36 mouse cellular contexts compared by ENCODE assay signal in genomic region chr17:36025197-36025596, GRCm38 (mm10). TPM values are rescaled to one million over a fixed set of nuclear protein-coding genes. Genes with fewer than 3 reads are reported as not detected.
DNase-seq lines count a peak whose midpoint lies in the region; ATAC-seq and TF ChIP-seq lines count a peak whose summit lies in the region.
"Had no signal": no experiment of that assay in that cellular context is flagged by ENCODE, and none has a peak within 500 bp of the region (broad histone marks: within the 10 kb centered on the region; RNA-seq: fewer than 3 reads in every experiment).

No protein-coding gene starts in this region.

- H3K36me3 ChIP-seq in heart, embryonic 11.5 days (ENCODE audit: control insufficient read depth, insufficient read depth, low read length): no peaks in the 10 kb centered on the region
- no peaks in the 10 kb centered on the region for H3K36me3 ChIP-seq in liver, embryonic 16.5 days (ENCODE audit: control insufficient read depth, insufficient read depth)
- H3K36me3 ChIP-seq in liver, postnatal 0 days (replicated peaks; ENCODE audit: insufficient read depth, low read length): no peaks in the 10 kb centered on the region
- no peaks in the 10 kb centered on the region for H3K36me3 ChIP-seq in forebrain, postnatal 0 days (ENCODE audit: insufficient read depth)
- H3K36me3 ChIP-seq: heart, embryonic 12.5 days; hindbrain, embryonic 15.5 days; neural tube, embryonic 12.5 days; stomach, embryonic 15.5 days had no signal

- no peak for TF ChIP-seq EP300 in liver, postnatal 0 days (IDR thresholded peaks at IDR 0.05; ENCODE audit: low read depth)

- H3K27ac ChIP-seq in heart, embryonic 11.5 days (ENCODE audit: low read depth, low read length): no peak overlapping the region
- 0 out of 2 replicates have a peak overlapping the region, but pooled peaks have one; percentile 5 for H3K27ac ChIP-seq in liver, embryonic 16.5 days (ENCODE audit: low read length)
- no peak overlapping the region for H3K27ac ChIP-seq in liver, postnatal 0 days (ENCODE audit: low read depth)
- H3K27ac ChIP-seq in forebrain, postnatal 0 days (ENCODE audit: low read depth, low read length): no peak overlapping the region
- H3K27ac ChIP-seq: hindbrain, embryonic 15.5 days; liver, embryonic 12.5 days; neural tube, embryonic 12.5 days had no signal

- H3K9ac ChIP-seq in heart, embryonic 11.5 days (ENCODE audit: low read depth, low read length): no peak overlapping the region
- no peak overlapping the region for H3K9ac ChIP-seq in liver, embryonic 16.5 days (ENCODE audit: low read depth, low read length)
- no peak overlapping the region for H3K9ac ChIP-seq in liver, postnatal 0 days (replicated peaks)
- no peak overlapping the region for H3K9ac ChIP-seq in forebrain, postnatal 0 days
- H3K9ac ChIP-seq: heart, embryonic 12.5 days; hindbrain, embryonic 15.5 days; liver, embryonic 12.5 days; neural tube, embryonic 12.5 days; stomach, embryonic 15.5 days had no signal

- no peaks in the 10 kb centered on the region for H3K27me3 ChIP-seq in heart, embryonic 11.5 days (ENCODE audit: control insufficient read depth, insufficient read depth, low read length)
- no peaks in the 10 kb centered on the region for H3K27me3 ChIP-seq in liver, embryonic 16.5 days (ENCODE audit: control insufficient read depth, insufficient read depth, low read depth, low read length)
- H3K27me3 ChIP-seq in liver, postnatal 0 days (ENCODE audit: insufficient read depth, low read length): no peaks in the 10 kb centered on the region
- H3K27me3 ChIP-seq in forebrain, postnatal 0 days (ENCODE audit: insufficient read depth, low read length): no peaks in the 10 kb centered on the region
- H3K27me3 ChIP-seq: heart, embryonic 12.5 days; hindbrain, embryonic 15.5 days; liver, embryonic 12.5 days; neural tube, embryonic 12.5 days; stomach, embryonic 15.5 days had no signal

- DNase-seq in heart, adult 11 months: peak; percentile 87
- DNase-seq in liver, postnatal 0 days: no peak
- DNase-seq in ZHBTc4 (ENCODE audit: low read depth, low spot score): peak; percentile 57
- DNase-seq in forebrain, postnatal 0 days: no peak
- DNase-seq in spleen, adult 12 weeks (ENCODE audit: low spot score): no peak
- DNase-seq: adrenal gland, adult 8-10 months; cerebellum, adult 2 months; gastrocnemius, postnatal 14 days; kidney, adult 18-20 months; kidney, postnatal 4 days; lung, adult 2 months; lung, postnatal 10 days; right cerebral cortex, postnatal 14 days; thymus, postnatal 25 days had no signal

- WGBS in heart, embryonic 11.5 days (ENCODE audit: insufficient replicate concordance): 51% methylated on average over 5 of the region's 5 CpGs
- 62% methylated on average over 5 of the region's 5 CpGs for WGBS in liver, embryonic 16.5 days (ENCODE audit: insufficient replicate concordance)
- WGBS in liver, postnatal 0 days (ENCODE audit: insufficient replicate concordance): 73% methylated on average over 5 of the region's 5 CpGs
- WGBS in forebrain, postnatal 0 days: 58% methylated on average over 5 of the region's 5 CpGs

- no peak for TF ChIP-seq CTCF in liver, postnatal 0 days (IDR thresholded peaks at IDR 0.05; ENCODE audit: low read depth)
- TF ChIP-seq CTCF in forebrain, postnatal 0 days (IDR thresholded peaks at IDR 0.05; ENCODE audit: low read depth): no peak

- H3K4me3 ChIP-seq in heart, embryonic 11.5 days (ENCODE audit: low read depth, low read length): no peak overlapping the region
- no peak overlapping the region for H3K4me3 ChIP-seq in liver, embryonic 16.5 days (ENCODE audit: low read depth, low read length)
- H3K4me3 ChIP-seq in liver, postnatal 0 days (ENCODE audit: low read depth, low read length): no peak overlapping the region
- H3K4me3 ChIP-seq in forebrain, postnatal 0 days (ENCODE audit: low read depth, low read length): no peak overlapping the region
- H3K4me3 ChIP-seq: erythroblast, embryonic 14.5 days; heart, embryonic 12.5 days; hindbrain, embryonic 15.5 days; liver, embryonic 12.5 days; neural tube, embryonic 12.5 days; stomach, embryonic 15.5 days had no signal

- ATAC-seq in heart, embryonic 11.5 days (replicated peaks; ENCODE audit: insufficient number of reproducible peaks, low FRiP score, low TSS enrichment): no peak
- no peak for ATAC-seq in liver, embryonic 16.5 days (ENCODE audit: low read depth)
- no peak for ATAC-seq in liver, postnatal 0 days
- no peak for ATAC-seq in forebrain, postnatal 0 days
- ATAC-seq: activated CD4-positive, CD25-positive, alpha-beta regulatory T cell, adult 4 months; forebrain, embryonic 16.5 days; liver, embryonic 12.5 days; midbrain, embryonic 16.5 days had no signal

- H3K4me2 ChIP-seq in heart, embryonic 11.5 days: no peak overlapping the region
- H3K4me2 ChIP-seq in liver, embryonic 16.5 days (ENCODE audit: low read depth, low read length): no peak overlapping the region
- H3K4me2 ChIP-seq in liver, postnatal 0 days (ENCODE audit: low read depth, low read length): no peak overlapping the region
- no peak overlapping the region for H3K4me2 ChIP-seq in forebrain, postnatal 0 days (ENCODE audit: low read depth)
- H3K4me2 ChIP-seq: heart, embryonic 12.5 days; hindbrain, embryonic 15.5 days; liver, embryonic 12.5 days; midbrain, embryonic 11.5 days; neural tube, embryonic 12.5 days; stomach, embryonic 15.5 days had no signal

- no peaks in the 10 kb centered on the region for H3K9me3 ChIP-seq in heart, embryonic 11.5 days (replicated peaks; ENCODE audit: control insufficient read depth, low read length)
- no peaks in the 10 kb centered on the region for H3K9me3 ChIP-seq in liver, embryonic 16.5 days (replicated peaks; ENCODE audit: control insufficient read depth, low read length)
- H3K9me3 ChIP-seq in liver, postnatal 0 days (ENCODE audit: low read length): no peaks in the 10 kb centered on the region
- no peaks in the 10 kb centered on the region for H3K9me3 ChIP-seq in forebrain, postnatal 0 days (ENCODE audit: low read length)
- H3K9me3 ChIP-seq: hindbrain, embryonic 15.5 days; liver, embryonic 12.5 days; neural tube, embryonic 12.5 days; stomach, embryonic 15.5 days had no signal

- H3K4me1 ChIP-seq in heart, embryonic 11.5 days (ENCODE audit: control insufficient read depth, insufficient read depth, low read length): peaks cover 3% of the 10 kb centered on the region; the same call in 1 of the 2 replicates
- peaks cover 42% of the 10 kb centered on the region for H3K4me1 ChIP-seq in liver, embryonic 16.5 days (ENCODE audit: control insufficient read depth, low read depth, low read length)
- peaks cover 34% of the 10 kb centered on the region for H3K4me1 ChIP-seq in liver, postnatal 0 days (ENCODE audit: insufficient read depth)
- H3K4me1 ChIP-seq in forebrain, postnatal 0 days (ENCODE audit: insufficient read depth): no peaks in the 10 kb centered on the region
- H3K4me1 ChIP-seq: hindbrain, embryonic 15.5 days; neural tube, embryonic 12.5 days had no signal

RNA-seq across cellular contexts. Expression of gene H2-T24, which starts 4.8 kb away (rescaled TPM):
- 2.9 and 3.1 TPM in 2 replicates for polyA plus RNA-seq in heart, embryonic 11.5 days (2014; fragmentation: Nextera tagmentation; extraction: Ambion mirVana)
- polyA plus RNA-seq in liver, embryonic 16.5 days (2015; fragmentation: Nextera tagmentation; extraction: Ambion mirVana): 6.6 and 7.9 TPM in 2 replicates
- 4.6 and 5.4 TPM in 2 replicates for polyA plus RNA-seq in liver, postnatal 0 days (2015; fragmentation: Nextera tagmentation; extraction: Ambion mirVana)
- 0.33 and 1.0 TPM in 2 replicates for total RNA-seq in forebrain, postnatal 0 days (2014; rRNA removed)
- polyA plus RNA-seq in forebrain, postnatal 0 days (2015; fragmentation: Nextera tagmentation; extraction: Ambion mirVana): 1.6 and 4.7 TPM in 2 replicates

RNA-seq across cellular contexts. Expression of gene H2-T23, which starts 7.5 kb away (rescaled TPM):
- polyA plus RNA-seq in heart, embryonic 11.5 days (2014; fragmentation: Nextera tagmentation; extraction: Ambion mirVana): 2.0 and 3.1 TPM in 2 replicates
- 69.6 and 73.5 TPM in 2 replicates for polyA plus RNA-seq in liver, embryonic 16.5 days (2015; fragmentation: Nextera tagmentation; extraction: Ambion mirVana)
- polyA plus RNA-seq in liver, postnatal 0 days (2015; fragmentation: Nextera tagmentation; extraction: Ambion mirVana): 113 and 120 TPM in 2 replicates
- total RNA-seq in forebrain, postnatal 0 days (2014; rRNA removed): 9.0 and 10.2 TPM in 2 replicates
- 6.4 and 6.9 TPM in 2 replicates for polyA plus RNA-seq in forebrain, postnatal 0 days (2015; fragmentation: Nextera tagmentation; extraction: Ambion mirVana)

RNA-seq across cellular contexts. Expression of gene H2-T22, which starts 17.4 kb away (rescaled TPM):
- 6.7 and 7.3 TPM in 2 replicates for polyA plus RNA-seq in heart, embryonic 11.5 days (2014; fragmentation: Nextera tagmentation; extraction: Ambion mirVana)
- polyA plus RNA-seq in liver, embryonic 16.5 days (2015; fragmentation: Nextera tagmentation; extraction: Ambion mirVana): 11.3 and 13.4 TPM in 2 replicates
- 16.2 and 17.1 TPM in 2 replicates for polyA plus RNA-seq in liver, postnatal 0 days (2015; fragmentation: Nextera tagmentation; extraction: Ambion mirVana)
- total RNA-seq in forebrain, postnatal 0 days (2014; rRNA removed): 10.3 and 13.1 TPM in 2 replicates
- 6.2 and 6.5 TPM in 2 replicates for polyA plus RNA-seq in forebrain, postnatal 0 days (2015; fragmentation: Nextera tagmentation; extraction: Ambion mirVana)

RNA-seq across cellular contexts. Expression of gene Gm6034, which starts 17.6 kb away (rescaled TPM):
- polyA plus RNA-seq in heart, embryonic 11.5 days (2014; fragmentation: Nextera tagmentation; extraction: Ambion mirVana): not detected in 2 replicates
- not detected in 2 replicates for polyA plus RNA-seq in liver, embryonic 16.5 days (2015; fragmentation: Nextera tagmentation; extraction: Ambion mirVana)
- polyA plus RNA-seq in liver, postnatal 0 days (2015; fragmentation: Nextera tagmentation; extraction: Ambion mirVana): not detected in 2 replicates
- 0.31 TPM in 1 of 2 replicates, not detected in the other for total RNA-seq in forebrain, postnatal 0 days (2014; rRNA removed)
- polyA plus RNA-seq in forebrain, postnatal 0 days (2015; fragmentation: Nextera tagmentation; extraction: Ambion mirVana): not detected in 2 replicates
- total RNA-seq: gastrocnemius, postnatal 14 days; granulocyte monocyte progenitor cell, adult 5-6 weeks; hematopoietic stem cell, adult 5-6 weeks had no signal
- polyA plus RNA-seq: cerebellum, adult 2 months; cortical plate, adult 2 months; embryonic facial prominence, embryonic 14.5 days; erythroblast, embryonic 14.5 days; forebrain, embryonic 11.5 days; forebrain, embryonic 16.5 days; heart, embryonic 12.5 days; heart, postnatal 0 days; hindbrain, embryonic 15.5 days; intestine, embryonic 14.5 days; kidney, embryonic 16.5 days; limb, embryonic 14.5 days; liver, embryonic 12.5 days; lung, adult 2 months; midbrain, embryonic 11.5 days; midbrain, embryonic 16.5 days; neural tube, embryonic 12.5 days; small intestine, adult 2 months had no signal

RNA-seq across cellular contexts. Expression of gene Gm11127, which starts 33.0 kb away (rescaled TPM):
- polyA plus RNA-seq in heart, embryonic 11.5 days (2014; fragmentation: Nextera tagmentation; extraction: Ambion mirVana): not detected in 2 replicates
- 0.20 TPM in 1 of 2 replicates, not detected in the other for polyA plus RNA-seq in liver, embryonic 16.5 days (2015; fragmentation: Nextera tagmentation; extraction: Ambion mirVana)
- polyA plus RNA-seq in liver, postnatal 0 days (2015; fragmentation: Nextera tagmentation; extraction: Ambion mirVana): 0.12 TPM in 1 of 2 replicates, not detected in the other
- 0.15 TPM in 1 of 2 replicates, not detected in the other for total RNA-seq in forebrain, postnatal 0 days (2014; rRNA removed)
- not detected in 2 replicates for polyA plus RNA-seq in forebrain, postnatal 0 days (2015; fragmentation: Nextera tagmentation; extraction: Ambion mirVana)
- total RNA-seq: granulocyte monocyte progenitor cell, adult 5-6 weeks; hematopoietic stem cell, adult 5-6 weeks had no signal
- polyA plus RNA-seq: embryonic facial prominence, embryonic 14.5 days; erythroblast, embryonic 14.5 days; forebrain, embryonic 11.5 days; heart, embryonic 12.5 days; heart, postnatal 0 days; hindbrain, embryonic 15.5 days; intestine, embryonic 14.5 days; kidney, embryonic 16.5 days; liver, embryonic 12.5 days; lung, adult 2 months; midbrain, embryonic 11.5 days; midbrain, embryonic 16.5 days; neural tube, embryonic 12.5 days had no signal

Comparison
In these comparisons a context has a peak if more than half of its experiments do, and no peak if none do; other contexts are left out.
1. DNase-seq: peak in heart, adult 11 months (single experiment) and ZHBTc4 (single experiment); none in liver, postnatal 0 days (single experiment), forebrain, postnatal 0 days (single experiment) and spleen, adult 12 weeks (single experiment).